Mouse (Mus musculus) olfactory bulb, adult 2 months (tissue): ENCODE measurements around the gene Klf13.

Source experiments
- CTCF ChIP-seq: fragments of 200-500 bp; IDR thresholded peaks from 2 replicates; pipeline ENCODE4 v1.5.1; 2012; ENCODE audit warnings: low read depth, mild to moderate bottlenecking, low read length, moderate library complexity; ENCODE audit not compliant: insufficient read depth
- POLR2A ChIP-seq: fragments of 200-500 bp; IDR thresholded peaks from 2 replicates; pipeline ENCODE4 v1.6.1; 2012; ENCODE audit warnings: mild to moderate bottlenecking, low read depth, low read length, moderate library complexity; ENCODE audit not compliant: insufficient read depth

DNA sequence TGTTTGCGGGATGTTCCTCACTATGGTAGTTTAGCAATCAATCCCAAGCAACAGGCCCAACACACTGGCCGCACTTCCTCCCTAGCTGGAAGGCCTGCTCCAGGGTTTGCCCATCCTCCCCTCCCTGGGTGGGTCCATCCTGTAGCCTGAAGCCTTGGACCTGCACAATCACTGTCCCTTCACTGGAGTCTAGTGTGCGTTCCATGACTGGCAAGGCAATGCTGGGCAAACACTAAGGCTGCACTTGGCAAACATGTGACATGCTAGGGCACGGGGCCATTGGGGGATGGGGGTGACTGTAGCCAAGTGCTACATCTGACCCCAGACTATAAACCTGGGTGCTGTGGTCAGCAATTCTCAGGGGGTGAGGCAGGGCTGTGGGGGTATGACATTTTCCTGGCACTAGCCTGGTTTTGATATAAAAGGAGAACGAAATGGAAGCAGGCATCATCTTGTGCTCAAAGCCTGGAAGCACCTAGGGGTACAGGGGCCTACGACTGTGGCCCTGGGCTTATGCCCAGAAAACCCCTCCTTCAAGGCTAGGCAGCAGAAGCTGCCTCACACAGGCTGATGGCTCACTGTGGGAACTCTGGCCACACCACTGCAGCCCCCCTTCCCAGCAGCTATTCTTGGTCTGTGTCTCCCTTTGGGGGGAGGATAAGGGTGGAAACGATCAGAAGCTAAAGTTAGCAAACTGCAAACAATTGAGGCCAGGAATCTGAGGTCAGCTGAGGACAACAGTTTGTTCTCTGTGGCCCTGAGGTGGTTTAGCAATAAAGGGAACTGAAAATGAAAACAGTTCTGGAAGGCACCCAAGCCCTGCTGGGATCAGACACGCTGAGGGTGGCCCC, 27.1 kb downstream of the Klf13 start:
- no peak for TF ChIP-seq CTCF
- TF ChIP-seq POLR2A = no peak
